Mouse (Mus musculus): ENCODE results near the gene Gper1. TPM values are rescaled to one million over a fixed set of nuclear protein-coding genes. Genes with fewer than 3 reads are reported as not detected.

Gper1 gene
- total RNA-seq, 2 experiments from 2014 or later: 1.3 to 2.1 TPM

Other genes with a start within 250 kb of the Gper1 start
- gene Sun1, start 222.5 kb upstream of the Gper1 start, total RNA-seq (2021): 10 to 100 TPM; 42.4 to 53.7 TPM
- gene Get4, start 170.8 kb upstream of the Gper1 start, total RNA-seq (2021): 10 to 100 TPM; 40.9 to 45.2 TPM
- 1 to 10 TPM; 1.4 to 1.5 TPM for gene Adap1, start 97.5 kb upstream of the Gper1 start, total RNA-seq (2021)
- gene Cox19, start 71.7 kb upstream of the Gper1 start, total RNA-seq (2021): 10 to 100 TPM; 82.2 to 91.1 TPM
- gene Cyp2w1, start 70.5 kb upstream of the Gper1 start, total RNA-seq (2021): not detected
- 10 to 100 TPM; 35.3 to 58.5 TPM for gene Gpr146, start 45.5 kb upstream of the Gper1 start, total RNA-seq (2021)
- under 1 TPM; 0.70 to 0.78 TPM for gene C130050O18Rik, start 17.9 kb upstream of the Gper1 start, total RNA-seq (2021)
- gene 3110082I17Rik, start 37.4 kb downstream of the Gper1 start, total RNA-seq (2021): 1 to 10 TPM; 5.0 to 5.3 TPM
- gene Zfand2a, start 61.4 kb downstream of the Gper1 start, total RNA-seq (2021): 10 to 100 TPM; 15.1 to 16.5 TPM
- not detected for gene Uncx, start 120.3 kb downstream of the Gper1 start, total RNA-seq (2021)

All from heart, postnatal 25 days (tissue).